Mouse (Mus musculus) adrenal gland, postnatal 36 days (tissue): ENCODE measurements around the gene Hcrtr2. TPM values are rescaled to one million over a fixed set of nuclear protein-coding genes. Genes with fewer than 3 reads are reported as not detected.

ENCODE experiments used
- DNase-seq, 2 experiments: peaks; one replicate each; pipeline ENCODE4 v3.0.0; 2021; ENCODE audit warnings: mixed read lengths in 1 of 2
- long read RNA-seq, 2 experiments: library from polyadenylated mRNA; stranded (forward); transcript quantifications; one replicate each; pipeline ENCODE4 v2.0.0; 2021; ENCODE audit warnings: borderline sequencing depth in 2 of 2
- total RNA-seq, 2 experiments: library from RNA; stranded (reverse); gene quantifications; 2 replicates each; pipeline ENCODE4 v1.2.3; 2021

The Hcrtr2 gene
- under 1 TPM; 0.10 to 0.92 TPM for total RNA-seq
- long read RNA-seq, experiment 1 = 0 reads
- long read RNA-seq, experiment 2 = 0 reads

- no peak for DNase-seq
These were observed at the start of gene Hcrtr2 for GRCm38 (mm10) chr9:76323756-76324155. Gene Hcrtr2 (minus strand): TSS chr9:76323856.

- DNase-seq = no peak
These were observed 41.2 kb upstream of the Hcrtr2 start for GRCm38 (mm10) chr9:76364874-76365273.

GRCm38 (mm10) chr9:76360374-76360773, 36.7 kb upstream of the Hcrtr2 start:
- no peak for DNase-seq

- DNase-seq = no peak
These were observed 28.7 kb upstream of the Hcrtr2 start for GRCm38 (mm10) chr9:76352346-76352745.

- no peak for DNase-seq
These were observed 23.6 kb upstream of the Hcrtr2 start for GRCm38 (mm10) chr9:76347298-76347697.

- DNase-seq = no peak
These were observed 7.4 kb upstream of the Hcrtr2 start for GRCm38 (mm10) chr9:76331081-76331480.

GRCm38 (mm10) chr9:76323186-76323701, 412 bp downstream of the Hcrtr2 start:
- peak; percentile 31 to 37 for DNase-seq

GRCm38 (mm10) chr9:76322122-76323052, 1.3 kb downstream of the Hcrtr2 start:
- DNase-seq = peak in 1 of 2 experiments; percentile 2

- no peak for DNase-seq
These were observed 2.1 kb downstream of the Hcrtr2 start for GRCm38 (mm10) chr9:76321589-76321988.

- no peak for DNase-seq
These were observed 2.9 kb downstream of the Hcrtr2 start for GRCm38 (mm10) chr9:76320755-76321154.

GRCm38 (mm10) chr9:76318302-76318701, 5.4 kb downstream of the Hcrtr2 start:
- DNase-seq = no peak

- DNase-seq = no peak
These were observed 8.6 kb downstream of the Hcrtr2 start for GRCm38 (mm10) chr9:76315096-76315495.

GRCm38 (mm10) chr9:76313921-76314320, 9.7 kb downstream of the Hcrtr2 start:
- DNase-seq = no peak

- no peak for DNase-seq
These were observed 11.4 kb downstream of the Hcrtr2 start for GRCm38 (mm10) chr9:76312221-76312620.

- DNase-seq = no peak
These were observed 32.3 kb downstream of the Hcrtr2 start for GRCm38 (mm10) chr9:76291384-76291783.

- DNase-seq = no peak
These were observed 52.8 kb downstream of the Hcrtr2 start for GRCm38 (mm10) chr9:76270886-76271285.

GRCm38 (mm10) chr9:76257731-76258130, 65.9 kb downstream of the Hcrtr2 start:
- DNase-seq = no peak

- no peak for DNase-seq
These were observed 71.1 kb downstream of the Hcrtr2 start for GRCm38 (mm10) chr9:76252544-76252943.

- no peak for DNase-seq
These were observed 71.5 kb downstream of the Hcrtr2 start for GRCm38 (mm10) chr9:76252109-76252508.

GRCm38 (mm10) chr9:76242322-76242721, 81.3 kb downstream of the Hcrtr2 start:
- DNase-seq = no peak

GRCm38 (mm10) chr9:76237946-76238345, 85.7 kb downstream of the Hcrtr2 start:
- DNase-seq = no peak

- DNase-seq = peak in 1 of 2 experiments; percentile 45
These were observed 86.4 kb downstream of the Hcrtr2 start for GRCm38 (mm10) chr9:76237243-76237642.

- peak; percentile 55 to 73 for DNase-seq
These were observed 87.0 kb downstream of the Hcrtr2 start for GRCm38 (mm10) chr9:76236626-76237025.
